Mouse (Mus musculus): ENCODE results near the gene Ift140. TPM values are rescaled to one million over a fixed set of nuclear protein-coding genes. Genes with fewer than 3 reads are reported as not detected.

Ift140 gene
- total and polyA plus RNA-seq, 3 experiments, result 3.1 to 5.2 (median 5.0) TPM

DNA sequence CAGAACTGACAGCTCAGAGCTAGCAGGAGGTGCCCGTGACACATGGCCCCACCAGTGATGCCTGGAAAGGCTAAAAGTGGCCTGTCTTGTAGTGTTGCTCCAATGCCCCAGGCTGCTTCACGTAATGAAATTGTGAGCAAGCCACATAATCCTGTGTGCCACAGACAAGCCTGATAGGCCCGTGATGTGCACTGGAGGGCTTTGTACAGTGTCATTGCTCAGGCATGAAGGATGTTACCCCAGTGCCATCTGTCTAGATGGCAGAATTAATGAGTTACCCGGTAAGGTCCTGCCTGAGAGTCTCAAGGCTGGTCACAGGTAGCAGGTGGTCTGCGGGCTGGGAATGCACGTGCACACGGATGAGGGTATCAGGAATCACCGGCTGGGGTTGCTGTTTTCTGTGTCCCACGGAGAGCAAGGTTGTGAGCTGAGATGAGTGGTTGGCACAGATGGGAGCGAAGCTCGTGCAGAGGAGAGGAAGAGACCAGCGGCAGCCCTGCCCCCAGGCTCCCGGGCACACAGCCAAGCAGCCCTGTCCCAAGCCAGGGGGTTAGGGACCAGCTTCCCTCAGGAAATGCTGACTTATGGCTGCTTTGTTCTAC is 62.0 kb downstream of the Ift140 start:
- no peaks in the 10 kb centered on the region for H3K27me3 ChIP-seq (ENCODE audit: control insufficient read depth, insufficient read depth, low read length)
- peak overlapping the region; percentile 90 for H3K9ac ChIP-seq (ENCODE audit: low read depth, low read length)
- 17% methylated on average over 13 of the region's 13 CpGs for WGBS
- H3K4me3 ChIP-seq, result peak overlapping the region; percentile 81
- peaks cover 7% of the 10 kb centered on the region for H3K36me3 ChIP-seq (ENCODE audit: control insufficient read depth, insufficient read depth, low read length)
- peaks cover 3% of the 10 kb centered on the region for H3K79me2 ChIP-seq (replicated peaks; ENCODE audit: control insufficient read depth, insufficient read depth, low read length)
- peak overlapping the region; percentile 99 for H3K27ac ChIP-seq
- intact Hi-C loops (cut with DNase I), result loop anchor here (10.0 kb wide), 1 partner anchor 433 kb away; no protein-coding TSS in a partner anchor
- TF ChIP-seq CTCF (IDR thresholded peaks at IDR 0.05) (no peak), POLR2A (IDR thresholded peaks at IDR 0.05; ENCODE audit: insufficient read depth, low read depth, low read length) (peak; percentile 52; the same call in 1 of the 2 replicates), EP300 (IDR thresholded peaks at IDR 0.05; ENCODE audit: insufficient read depth, low read depth, low read length) (0 out of 2 replicates have a peak, but pooled peaks have one; percentile 43)
- DNase-seq, result peak; percentile 81 to 84
- peaks cover 19% of the 10 kb centered on the region for H3K4me1 ChIP-seq (ENCODE audit: control insufficient read depth, insufficient read depth, low read length)

DNA sequence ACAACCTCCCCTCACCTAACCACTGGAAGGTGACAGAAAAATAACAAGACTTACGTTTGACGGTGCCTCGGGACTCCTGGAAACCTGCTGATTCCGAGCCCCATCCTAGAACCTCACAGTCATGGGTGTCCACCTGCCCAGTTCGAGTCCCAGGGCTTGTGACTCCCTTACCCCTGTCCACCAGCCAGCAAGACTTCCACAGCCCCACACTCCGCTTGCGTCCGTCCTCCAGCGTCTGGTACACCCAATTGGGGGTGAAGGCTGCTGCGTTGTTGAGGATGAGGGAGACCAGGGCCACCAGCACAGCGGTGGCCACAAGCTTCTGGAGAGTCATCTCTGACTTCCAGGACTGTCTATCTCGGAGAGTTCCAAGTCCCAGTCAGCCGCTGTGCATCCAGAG is 64.3 kb downstream of the Ift140 start:
- peak overlapping the region; percentile 99 for H3K27ac ChIP-seq
- peak overlapping the region; percentile 90 for H3K9ac ChIP-seq (ENCODE audit: low read depth, low read length)
- peaks cover 3% of the 10 kb centered on the region for H3K79me2 ChIP-seq (replicated peaks; ENCODE audit: control insufficient read depth, insufficient read depth, low read length)
- intact Hi-C loops (cut with DNase I), result no loop called here
- DNase-seq, result peak in 1 of 2 experiments; percentile 60
- H3K4me1 ChIP-seq (ENCODE audit: control insufficient read depth, insufficient read depth, low read length), result peaks cover 28% of the 10 kb centered on the region
- 32% methylated on average over 13 of the region's 13 CpGs for WGBS
- H3K36me3 ChIP-seq (ENCODE audit: control insufficient read depth, insufficient read depth, low read length), result peaks cover 4% of the 10 kb centered on the region; the same call in 1 of the 2 replicates
- TF ChIP-seq POLR2A (IDR thresholded peaks at IDR 0.05; ENCODE audit: insufficient read depth, low read depth, low read length) (no peak), CTCF (IDR thresholded peaks at IDR 0.05) (no peak), EP300 (IDR thresholded peaks at IDR 0.05; ENCODE audit: insufficient read depth, low read depth, low read length) (no peak)
- peak overlapping the region; percentile 81 for H3K4me3 ChIP-seq
- H3K27me3 ChIP-seq (ENCODE audit: control insufficient read depth, insufficient read depth, low read length), result no peaks in the 10 kb centered on the region

DNA sequence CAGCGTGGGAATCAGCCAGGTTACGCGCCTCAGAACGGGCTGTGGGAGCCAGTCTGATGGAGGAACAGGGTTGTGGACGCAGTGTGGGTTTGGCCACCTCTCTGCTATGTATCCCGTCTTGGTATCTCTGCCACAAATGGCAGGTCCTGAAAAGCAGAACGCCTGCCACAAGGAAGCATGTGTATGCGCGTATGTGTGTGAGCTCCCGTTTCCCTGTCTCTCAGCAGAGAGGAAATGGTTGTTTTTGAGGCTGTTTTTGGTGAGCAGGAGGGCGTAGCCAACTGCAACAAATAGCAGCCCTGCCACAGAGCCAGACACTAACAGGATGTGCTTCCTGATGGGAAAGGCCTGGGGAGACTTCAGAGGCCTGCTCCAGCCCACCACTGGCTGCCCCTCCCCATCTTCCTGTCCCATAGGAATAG is 65.1 kb downstream of the Ift140 start:
- Histone ChIP-seq H3K27me3 (ENCODE audit: control insufficient read depth, insufficient read depth, low read length) (no peaks in the 10 kb centered on the region), H3K27ac (peak overlapping the region; percentile 99), H3K9ac (ENCODE audit: low read depth, low read length) (peak overlapping the region; percentile 90), H3K4me3 (peak overlapping the region; percentile 81), H3K36me3 (ENCODE audit: control insufficient read depth, insufficient read depth, low read length) (0 out of 2 replicates have a peak, but pooled peaks cover 2% of the 10 kb centered on the region), H3K4me1 (ENCODE audit: control insufficient read depth, insufficient read depth, low read length) (peaks cover 28% of the 10 kb centered on the region), H3K79me2 (replicated peaks; ENCODE audit: control insufficient read depth, insufficient read depth, low read length) (peaks cover 3% of the 10 kb centered on the region)
- WGBS, result 30% methylated on average over 11 of the region's 11 CpGs
- intact Hi-C loops (cut with DNase I), result loop anchor here (1.0 kb wide), 1 partner anchor 17 kb away; no protein-coding TSS in a partner anchor
- TF ChIP-seq EP300 (IDR thresholded peaks at IDR 0.05; ENCODE audit: insufficient read depth, low read depth, low read length) (peak; percentile 92), POLR2A (IDR thresholded peaks at IDR 0.05; ENCODE audit: insufficient read depth, low read depth, low read length) (peak; percentile 100), CTCF (IDR thresholded peaks at IDR 0.05) (no peak)
- peak; percentile 85 to 87 for DNase-seq

DNA sequence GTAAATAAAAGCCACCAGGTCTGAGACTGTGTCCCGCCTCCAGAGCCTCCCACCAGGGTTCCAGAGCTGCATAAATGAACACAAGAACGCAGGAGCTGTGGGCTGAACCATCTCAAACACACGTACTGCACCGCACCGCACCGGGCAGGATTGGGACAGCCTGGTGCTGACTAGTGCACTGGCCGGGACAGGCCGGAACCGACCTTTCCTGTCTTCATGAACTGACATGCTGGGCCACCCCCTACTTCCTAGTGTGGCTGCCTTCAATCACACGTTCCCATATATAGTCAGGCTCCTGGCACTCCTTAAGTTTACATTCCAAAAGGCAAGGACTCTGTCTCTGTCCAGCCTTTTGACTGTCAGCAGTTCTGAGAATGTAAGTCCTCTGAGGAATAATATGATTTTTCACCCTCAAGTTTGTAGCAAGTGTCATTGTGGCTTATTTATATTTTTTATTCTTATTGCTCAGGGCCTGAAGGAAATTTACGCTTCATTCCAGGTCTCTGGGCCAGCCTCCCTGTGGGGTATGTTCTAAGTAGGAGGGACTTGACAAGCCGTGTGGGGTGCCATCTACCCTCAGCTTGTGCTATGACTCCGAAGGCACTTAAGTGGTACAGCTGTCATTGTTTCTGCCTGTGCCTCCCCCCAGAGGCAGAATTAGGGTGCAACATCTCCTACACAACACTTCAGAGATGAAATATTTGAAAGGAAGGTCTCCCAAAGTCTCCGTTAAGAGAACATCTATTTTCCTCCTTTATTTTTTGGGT is 66.4 kb downstream of the Ift140 start:
- TF ChIP-seq CTCF (IDR thresholded peaks at IDR 0.05) (peak; percentile 68), POLR2A (IDR thresholded peaks at IDR 0.05; ENCODE audit: insufficient read depth, low read depth, low read length) (peak; percentile 43; the same call in 1 of the 2 replicates), EP300 (IDR thresholded peaks at IDR 0.05; ENCODE audit: insufficient read depth, low read depth, low read length) (no peak)
- H3K9ac ChIP-seq (ENCODE audit: low read depth, low read length), result 0 out of 2 replicates have a peak overlapping the region, but pooled peaks have one; percentile 0
- peaks cover 25% of the 10 kb centered on the region for H3K4me1 ChIP-seq (ENCODE audit: control insufficient read depth, insufficient read depth, low read length)
- intact Hi-C loops (cut with DNase I), result loop anchor here (2.0 kb wide), 1 partner anchor 33 kb away; the partner anchor contains the start of gene Telo2
- WGBS, result 13% methylated on average over 14 of the region's 14 CpGs
- H3K79me2 ChIP-seq (replicated peaks; ENCODE audit: control insufficient read depth, insufficient read depth, low read length), result peaks cover 3% of the 10 kb centered on the region; the same call in 1 of the 2 replicates
- peak; percentile 54 to 57 for DNase-seq
- peak overlapping the region; percentile 81; the same call in 1 of the 2 replicates for H3K4me3 ChIP-seq
- no peaks in the 10 kb centered on the region for H3K36me3 ChIP-seq (ENCODE audit: control insufficient read depth, insufficient read depth, low read length)
- no peaks in the 10 kb centered on the region for H3K27me3 ChIP-seq (ENCODE audit: control insufficient read depth, insufficient read depth, low read length)
- H3K27ac ChIP-seq, result peak overlapping the region; percentile 99

DNA sequence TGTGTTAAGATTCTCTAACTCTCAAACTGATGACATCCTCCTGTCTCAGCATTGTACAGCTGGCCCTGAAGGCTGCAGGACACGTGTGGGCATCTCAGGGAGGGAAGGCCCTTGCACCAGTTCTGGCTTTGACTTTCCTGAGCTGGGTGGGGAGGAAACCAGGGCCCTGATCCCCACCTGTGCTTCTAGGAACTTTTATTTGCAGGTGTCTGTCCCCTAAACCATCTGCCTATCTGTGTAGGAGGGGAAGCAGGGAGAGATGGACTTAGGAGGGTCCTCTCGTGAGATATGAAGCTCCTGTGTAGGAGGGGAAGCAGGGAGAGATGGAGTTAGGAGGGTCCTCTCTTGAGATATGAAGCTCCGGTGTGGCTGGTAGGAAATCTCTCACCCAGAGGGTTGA is 67.0 kb downstream of the Ift140 start:
- Histone ChIP-seq H3K36me3 (ENCODE audit: control insufficient read depth, insufficient read depth, low read length) (no peaks in the 10 kb centered on the region), H3K79me2 (replicated peaks; ENCODE audit: control insufficient read depth, insufficient read depth, low read length) (peaks cover 3% of the 10 kb centered on the region; the same call in 1 of the 2 replicates), H3K4me1 (ENCODE audit: control insufficient read depth, insufficient read depth, low read length) (peaks cover 22% of the 10 kb centered on the region), H3K9ac (ENCODE audit: low read depth, low read length) (0 out of 2 replicates have a peak overlapping the region, but pooled peaks have one; percentile 4), H3K4me3 (no peak overlapping the region; the same call in 1 of the 2 replicates), H3K27me3 (ENCODE audit: control insufficient read depth, insufficient read depth, low read length) (no peaks in the 10 kb centered on the region), H3K27ac (peak overlapping the region; percentile 99)
- no peak for DNase-seq
- 40% methylated on average over 3 of the region's 3 CpGs for WGBS
- TF ChIP-seq EP300 (IDR thresholded peaks at IDR 0.05; ENCODE audit: insufficient read depth, low read depth, low read length) (no peak), POLR2A (IDR thresholded peaks at IDR 0.05; ENCODE audit: insufficient read depth, low read depth, low read length) (no peak), CTCF (IDR thresholded peaks at IDR 0.05) (no peak)
- intact Hi-C loops (cut with DNase I), result loop anchor here (2.0 kb wide), 1 partner anchor 32 kb away; the partner anchor contains the start of gene Telo2
